Mouse (Mus musculus) induced T-regulatory cell, adult 2 months (primary cell): Measurements from ENCODE around the gene Olfr1395.
A peak's percentile ranks its signal among the peaks of the same experiment; 100 is the strongest.
"Not testable (repeated sequence)": the region's sequence is repeated elsewhere in the genome, so short reads cannot be mapped to it uniquely, and the experiment has no call there.

Experiments used
- DNase-seq: peaks from one replicate; pipeline ENCODE4 v3.0.0-alpha.2; 2012; ENCODE audit warnings: low read depth

The Olfr1395 gene

GRCm38 (mm10) chr11:49175345-49175744 lies 33.3 kb downstream of the Olfr1395 start:
- DNase-seq: peak; percentile 21

GRCm38 (mm10) chr11:49176047-49176779 lies 34.1 kb downstream of the Olfr1395 start:
- DNase-seq: not testable (repeated sequence)

- DNase-seq: no peak
Measured at GRCm38 (mm10) chr11:49183172-49183571, 41.1 kb downstream of the Olfr1395 start.

GRCm38 (mm10) chr11:49186452-49186851 lies 44.4 kb downstream of the Olfr1395 start:
- no peak for DNase-seq

GRCm38 (mm10) chr11:49186955-49187488 lies 44.9 kb downstream of the Olfr1395 start, which contains the start of gene Btnl9:
Gene Btnl9 (minus strand): TSS chr11:49187159.
- no peak for DNase-seq

- DNase-seq: no peak
Measured at GRCm38 (mm10) chr11:49187701-49188100, 45.6 kb downstream of the Olfr1395 start.

GRCm38 (mm10) chr11:49189737-49190136 lies 47.7 kb downstream of the Olfr1395 start:
- peak; percentile 82 for DNase-seq

GRCm38 (mm10) chr11:49191083-49191482 lies 49.0 kb downstream of the Olfr1395 start:
- DNase-seq: no peak

GRCm38 (mm10) chr11:49194771-49195170 lies 52.7 kb downstream of the Olfr1395 start:
- DNase-seq: not testable (repeated sequence)

GRCm38 (mm10) chr11:49195819-49196322 lies 53.8 kb downstream of the Olfr1395 start:
- DNase-seq: no peak
